Mouse (Mus musculus): Measurements from ENCODE around the gene Mgat4e.
"Not testable (repeated sequence)": the region's sequence is repeated elsewhere in the genome, so short reads cannot be mapped to it uniquely, and the experiment has no call there.

The Mgat4e gene

DNA sequence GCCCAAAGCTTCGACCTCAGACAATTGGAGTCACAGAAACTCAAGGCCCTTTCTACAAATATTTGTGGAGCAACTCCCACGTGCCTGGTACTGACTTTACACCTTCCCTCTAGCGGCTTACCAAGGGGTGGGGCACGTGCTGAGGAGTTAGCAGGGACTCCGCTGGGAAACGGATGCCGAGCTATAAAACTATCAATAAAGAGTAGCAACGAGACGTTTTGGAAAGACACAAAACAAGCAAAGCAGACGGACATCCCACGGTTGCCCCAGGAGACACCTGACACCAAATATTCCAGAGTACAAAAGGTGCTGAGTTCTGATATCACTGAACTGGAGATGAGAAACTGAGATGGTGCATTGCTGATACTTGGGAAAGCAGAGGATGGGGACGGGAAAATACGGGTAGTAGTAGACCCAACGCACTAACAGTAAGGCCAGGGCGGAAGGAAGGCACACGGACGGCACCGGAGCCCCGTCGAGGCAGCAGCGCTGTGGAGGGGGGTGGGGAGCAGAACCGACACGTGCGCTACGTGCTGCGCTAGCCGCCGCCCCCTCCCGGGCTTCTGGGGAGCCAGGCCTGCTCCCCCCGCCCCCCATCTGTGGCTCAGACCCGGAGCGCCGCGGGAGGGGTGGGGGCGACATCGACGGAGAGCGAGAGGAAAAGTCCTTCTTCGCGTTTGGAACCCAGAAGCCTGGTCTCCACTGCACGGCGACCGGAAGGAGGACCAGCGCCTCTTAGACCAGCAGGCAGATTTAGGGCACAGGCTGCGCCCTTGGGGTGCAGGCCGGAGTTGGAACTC, 6.6 kb upstream of the Mgat4e start:
- DNase-seq, result peak; percentile 74 to 83

DNA sequence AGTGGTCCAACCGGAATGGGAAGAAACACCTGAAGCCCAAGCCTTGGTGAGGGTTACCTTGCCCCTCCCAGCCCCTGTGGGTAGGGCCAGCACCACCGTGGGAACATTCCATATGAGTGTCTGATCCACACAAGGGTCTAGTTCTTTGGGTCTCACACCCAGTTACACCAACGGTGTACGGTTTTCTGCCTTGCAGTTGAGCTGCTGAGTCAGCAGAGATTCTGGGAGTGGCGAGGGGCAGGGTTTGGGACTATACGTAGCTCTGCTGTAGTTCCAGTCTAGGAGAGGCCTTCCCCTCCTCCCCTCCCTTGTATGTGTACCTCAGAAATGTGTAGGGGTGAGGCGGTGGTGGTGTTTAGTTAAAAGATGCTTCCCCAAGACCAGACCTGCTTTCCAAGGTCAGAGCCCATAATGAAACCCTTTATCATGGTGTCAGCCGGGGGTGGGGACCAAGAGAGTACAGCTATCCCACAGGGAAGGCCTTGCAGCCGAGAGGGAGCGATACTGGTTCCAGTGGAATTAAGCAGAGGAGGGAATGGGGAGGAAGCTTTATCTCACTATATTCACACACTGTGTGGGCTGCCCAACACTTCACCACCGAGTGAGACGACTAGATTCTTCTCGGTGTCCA, 5.9 kb upstream of the Mgat4e start:
- peak in 1 of 2 experiments; percentile 14 for DNase-seq

DNA sequence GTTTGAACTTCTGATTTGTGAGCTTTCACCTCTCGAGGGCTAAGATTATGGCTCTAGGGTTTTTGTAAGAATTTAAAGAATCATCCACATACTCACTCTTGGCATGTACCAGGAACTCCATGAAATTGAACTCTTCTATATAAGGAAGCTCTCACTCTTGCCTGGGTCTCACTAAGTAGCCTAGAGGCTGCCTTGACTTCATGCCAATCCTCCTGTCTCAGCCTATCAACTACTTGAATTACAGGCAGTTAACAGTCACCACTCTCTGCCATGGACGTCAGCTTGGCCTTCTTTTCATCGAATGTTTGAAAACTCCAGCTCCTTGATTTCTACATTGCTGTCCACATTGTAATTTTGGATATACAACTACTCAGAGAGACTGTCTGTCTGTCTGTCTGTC, 2.9 kb upstream of the Mgat4e start:
- no peak for DNase-seq

DNA sequence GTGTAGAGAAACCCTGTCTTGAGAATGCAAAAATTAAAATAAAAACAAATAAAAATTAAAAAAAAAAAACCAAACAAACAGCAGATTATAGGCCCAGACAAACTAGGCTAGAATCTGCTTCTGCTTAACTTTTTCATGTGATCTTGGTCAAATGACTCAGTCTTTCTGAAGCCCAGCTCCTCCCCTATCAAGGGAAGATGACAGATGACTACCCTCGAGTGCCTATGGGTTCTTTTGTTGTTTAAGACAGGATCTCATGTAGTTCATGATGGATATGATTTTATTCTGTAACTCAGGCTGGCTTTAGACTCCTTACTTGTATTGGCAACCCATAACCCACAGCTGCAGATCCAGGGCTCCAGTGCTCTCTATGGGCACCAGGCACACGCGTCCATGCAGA, 2.4 kb upstream of the Mgat4e start:
- DNase-seq, result no peak

DNA sequence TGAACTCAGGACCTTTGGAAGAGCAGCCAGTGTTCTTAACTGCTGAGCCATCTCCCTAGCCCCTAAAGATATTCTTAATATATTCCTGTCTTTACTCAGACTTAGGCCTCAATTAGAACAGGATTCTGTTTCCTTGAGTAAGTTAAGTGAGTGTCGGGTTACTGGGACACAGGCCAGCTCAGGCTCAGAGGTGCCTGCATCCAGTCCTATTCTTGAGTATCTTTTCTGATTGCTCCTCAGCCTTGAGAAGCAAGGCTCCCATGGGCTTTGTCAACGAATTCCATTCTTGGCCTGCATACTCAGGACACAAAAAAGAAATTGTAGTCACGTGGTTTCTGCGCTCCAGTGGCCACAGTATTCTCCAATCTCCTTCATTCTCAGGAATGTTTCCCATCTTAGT, 1.3 kb downstream of the Mgat4e start:
- DNase-seq, result no peak

DNA sequence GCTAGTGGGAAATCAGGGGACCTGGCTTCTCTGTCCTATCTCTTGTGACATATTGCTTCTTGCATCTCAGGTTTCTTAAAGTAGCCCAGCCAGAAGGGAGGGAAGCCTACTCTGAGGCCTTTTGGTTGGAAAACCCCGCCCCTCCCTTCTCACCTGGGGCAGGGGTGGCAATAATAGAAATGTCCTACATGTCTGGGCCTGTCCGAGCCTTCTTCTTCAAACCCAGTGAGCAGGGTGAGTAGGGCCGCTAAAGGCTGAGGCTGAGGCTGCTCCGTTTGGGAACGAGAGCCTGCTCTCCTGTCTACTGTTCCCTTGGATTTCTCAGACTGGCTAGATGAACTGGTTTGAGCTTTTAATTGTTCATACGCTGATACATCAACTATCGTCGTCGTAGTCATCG, 8.9 kb downstream of the Mgat4e start:
- no peak for DNase-seq

DNA sequence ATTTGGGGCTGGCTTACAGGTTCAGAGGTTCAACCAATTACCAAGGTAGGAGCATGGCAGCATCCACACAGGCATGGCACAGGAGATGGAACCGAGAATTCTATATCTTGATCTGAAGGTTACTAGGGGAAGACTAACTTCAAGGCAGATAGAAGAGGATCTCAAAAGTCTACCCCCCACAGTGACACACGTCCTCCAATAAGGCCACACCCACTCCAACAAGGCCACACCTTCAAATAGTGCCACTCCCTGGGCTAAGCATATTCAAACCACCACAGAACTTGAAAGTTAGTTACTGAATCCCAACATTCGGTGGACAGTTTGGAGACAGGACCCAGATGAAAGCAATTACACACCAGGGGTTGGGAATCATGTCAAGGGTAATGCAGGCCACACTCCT, 14.0 kb downstream of the Mgat4e start:
- no peak for DNase-seq

DNA sequence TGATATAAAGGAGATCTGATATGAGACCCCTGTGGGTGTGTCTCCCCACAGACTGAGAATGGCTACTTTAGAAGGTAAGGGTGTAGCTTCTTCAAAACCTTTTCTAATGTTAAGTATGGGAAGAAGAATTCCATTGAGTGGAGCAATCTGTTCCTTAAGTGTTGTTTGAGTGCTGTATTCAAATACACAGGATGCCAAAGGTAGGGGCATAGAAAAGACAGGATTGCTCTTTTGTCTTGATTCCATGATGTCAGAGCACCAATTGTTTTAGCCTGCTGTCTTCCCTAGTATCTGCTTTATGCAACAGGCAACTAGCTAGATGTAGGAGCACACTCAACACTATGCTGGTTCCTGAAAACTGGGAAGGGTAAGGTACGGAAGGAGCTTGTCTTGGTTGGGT, 14.4 kb downstream of the Mgat4e start:
- no peak for DNase-seq

DNA sequence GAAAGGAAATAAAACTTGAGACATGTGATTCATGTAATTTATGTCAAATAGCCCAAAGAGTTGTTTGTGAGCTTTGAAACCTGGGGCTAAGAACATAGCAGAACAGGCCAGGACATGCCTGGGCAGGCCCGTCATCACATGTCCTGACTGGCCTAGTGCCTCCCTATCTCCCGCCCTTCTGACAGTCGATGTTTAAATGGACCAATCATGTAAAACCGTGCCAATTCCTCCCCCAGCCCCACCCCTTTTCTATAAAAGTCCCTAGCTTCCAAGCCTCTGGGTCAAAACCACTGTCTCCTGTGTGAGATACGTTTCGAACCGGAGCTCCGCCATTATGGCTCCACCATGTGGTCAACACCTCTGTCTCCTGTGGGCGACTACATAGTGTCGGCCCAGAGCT, 15.8 kb downstream of the Mgat4e start:
- not testable (repeated sequence) for DNase-seq

DNA sequence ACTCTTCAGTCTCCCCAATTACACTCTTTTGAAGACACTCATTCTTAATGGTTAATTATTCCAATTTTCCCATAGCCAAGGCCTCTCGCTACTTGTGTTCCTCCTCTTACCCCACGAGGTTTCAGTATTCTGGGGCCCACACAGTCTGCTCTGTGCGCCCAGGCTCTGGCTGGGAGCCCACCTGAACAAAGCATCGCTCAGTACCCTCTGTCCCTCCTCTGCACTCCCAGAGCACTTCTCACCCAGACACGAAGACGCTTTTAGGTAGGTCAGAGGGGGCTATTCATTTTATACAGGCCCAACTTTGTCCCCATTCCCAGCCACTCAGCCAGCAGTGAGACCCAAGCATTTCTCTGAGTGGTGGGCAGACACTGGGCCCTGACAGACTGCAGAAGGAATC, 18.9 kb downstream of the Mgat4e start:
- DNase-seq, result no peak

DNA sequence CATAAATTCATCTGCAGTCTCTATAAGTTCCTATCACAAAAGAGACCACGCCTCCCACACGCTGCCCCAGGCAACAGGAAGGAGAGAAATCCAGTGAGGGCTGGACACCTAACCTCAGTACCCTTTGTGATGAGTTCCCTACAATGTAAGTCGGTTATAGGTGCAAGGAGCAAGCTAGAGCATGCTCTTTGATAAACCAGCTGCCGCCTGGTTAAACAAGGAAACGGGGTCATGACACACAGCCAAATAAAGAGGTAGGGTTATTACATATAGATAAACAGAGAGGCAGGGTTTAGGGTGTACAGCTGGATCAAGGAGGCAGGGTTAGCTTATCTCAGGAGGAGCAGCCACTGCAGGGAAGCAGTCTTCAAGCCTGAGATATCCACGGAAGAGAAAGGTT, 22.7 kb downstream of the Mgat4e start:
- DNase-seq, result no peak

DNA sequence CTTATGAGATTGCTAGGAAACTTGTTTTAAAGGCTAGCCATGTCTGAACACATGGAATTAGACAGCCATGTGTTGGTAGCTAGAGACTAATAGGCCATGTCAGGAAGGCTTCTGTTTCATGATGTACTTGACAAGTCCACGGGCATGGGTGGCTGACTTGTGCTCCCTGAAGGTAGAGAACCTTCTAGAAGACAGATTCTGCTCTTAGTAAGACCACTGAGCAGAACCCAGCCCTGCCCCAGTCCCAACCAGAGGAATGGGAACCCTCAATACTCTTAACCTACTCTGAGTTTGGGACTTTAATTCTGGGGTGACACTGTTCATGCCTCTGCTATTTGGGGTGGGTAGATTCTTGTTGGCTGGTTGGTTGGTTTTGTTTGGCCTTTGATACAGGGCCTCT, 24.5 kb downstream of the Mgat4e start:
- DNase-seq, result no peak

DNA sequence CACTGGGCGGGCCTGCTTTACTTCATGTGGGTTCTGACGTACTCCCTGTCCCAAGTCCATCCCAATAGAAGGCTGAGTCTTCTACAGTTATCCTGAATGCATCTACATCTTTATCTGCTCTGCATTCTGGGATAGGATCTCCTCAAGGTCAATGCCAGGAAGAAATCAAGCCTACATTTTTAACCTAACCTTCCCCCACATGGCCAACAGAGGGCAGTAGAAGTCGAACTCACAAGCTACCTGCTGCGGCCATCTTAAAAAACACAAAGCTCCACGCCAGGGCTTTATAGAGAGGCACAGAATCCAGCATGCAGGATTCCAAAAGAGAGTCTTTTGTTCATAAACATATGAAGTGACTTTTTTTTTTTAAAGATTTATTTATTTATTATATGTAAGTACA, 25.1 kb downstream of the Mgat4e start:
- DNase-seq, result peak in 1 of 2 experiments; percentile 10

DNA sequence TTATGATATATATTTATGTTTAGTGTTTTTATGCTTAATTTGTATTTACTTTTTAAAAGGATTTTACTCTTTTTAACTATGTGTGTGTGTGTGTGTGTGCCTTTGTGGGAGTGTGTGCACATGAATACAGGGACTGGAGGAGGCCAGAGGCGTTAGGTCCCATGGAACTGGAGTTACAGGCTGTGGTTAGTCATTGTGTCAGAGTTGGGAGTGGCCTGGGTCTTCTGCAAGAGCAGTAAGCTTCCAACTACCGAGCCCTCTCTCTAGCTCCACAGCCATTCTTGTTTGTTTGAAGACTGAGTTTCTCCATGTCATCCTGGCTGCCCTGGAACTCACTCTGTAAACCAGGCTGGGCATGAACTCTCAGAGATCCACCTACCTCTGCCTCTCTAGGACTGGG, 27.2 kb downstream of the Mgat4e start:
- DNase-seq, result no peak

DNA sequence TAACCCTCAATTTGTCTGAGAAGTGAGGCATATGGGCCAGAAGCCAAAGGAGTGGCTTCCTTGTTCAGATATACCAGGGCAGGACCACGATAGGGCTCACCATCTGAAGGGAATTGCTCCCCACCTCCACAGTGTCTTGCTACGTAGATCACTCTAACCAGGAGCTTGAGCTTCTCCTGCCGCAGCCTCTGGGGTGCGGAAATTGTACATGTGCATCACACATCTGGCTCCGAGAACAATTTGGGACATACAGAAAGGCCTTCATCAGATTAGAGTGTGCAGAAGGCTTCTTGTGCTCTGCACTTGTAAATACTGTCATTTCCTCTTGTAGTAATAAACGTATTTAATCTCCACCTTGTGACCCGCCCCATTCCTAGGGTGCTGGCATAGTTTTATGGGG, 28.3 kb downstream of the Mgat4e start:
- no peak for DNase-seq

DNA sequence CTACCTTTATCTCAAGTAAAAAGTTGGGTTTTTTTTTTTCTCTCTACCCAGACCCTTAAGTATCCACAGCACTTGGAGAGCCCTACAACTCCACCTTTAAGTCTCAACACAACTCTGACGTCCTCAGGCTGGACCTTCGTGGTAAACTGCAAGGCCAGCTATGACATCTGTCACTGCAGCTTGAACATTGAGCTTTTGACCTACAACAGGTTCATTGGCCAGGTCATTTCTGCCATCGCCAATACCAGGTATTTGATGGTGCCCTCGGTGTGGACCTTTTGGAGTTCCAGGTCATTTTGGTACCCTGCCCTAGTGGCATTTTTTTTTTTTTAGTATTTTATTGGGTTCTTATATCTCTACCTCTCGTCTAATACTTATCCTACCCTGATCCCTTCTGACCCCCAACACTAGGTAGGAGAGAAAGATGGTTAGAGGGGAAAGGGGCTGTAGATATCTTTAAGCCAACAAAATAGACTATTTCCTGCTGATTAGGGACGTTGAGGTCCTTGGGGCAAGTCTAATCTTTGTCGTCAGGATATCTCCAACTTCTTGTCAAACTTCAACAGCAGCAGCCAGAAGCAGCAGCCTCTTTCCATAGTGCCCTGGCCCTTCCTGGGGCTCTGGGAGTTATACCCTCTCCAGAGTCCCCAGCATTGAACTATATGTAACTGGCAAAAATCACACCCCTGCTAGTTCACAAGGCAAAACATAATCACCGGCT, 29.3 kb downstream of the Mgat4e start:
- DNase-seq, result no peak

DNA sequence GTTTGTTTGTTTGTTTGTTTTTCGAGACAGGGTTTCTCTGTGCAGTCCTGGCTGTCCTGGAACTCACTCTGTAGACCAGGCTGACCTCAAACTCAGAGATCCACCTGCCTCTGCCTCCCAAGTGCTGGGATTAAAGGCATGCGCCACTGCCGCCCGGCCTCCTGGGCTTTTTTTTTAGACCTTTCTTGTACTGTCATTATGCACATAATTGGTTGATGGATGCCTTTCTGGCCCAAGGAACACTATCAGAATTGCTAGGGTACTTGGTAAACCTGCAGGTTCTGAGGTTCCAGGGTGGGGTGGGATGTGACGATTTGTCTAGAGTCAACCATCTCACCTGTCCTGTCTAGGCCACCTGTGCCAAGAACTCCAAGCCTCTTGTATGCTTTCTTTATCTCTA, 30.3 kb downstream of the Mgat4e start:
- not testable (repeated sequence) for DNase-seq

DNA sequence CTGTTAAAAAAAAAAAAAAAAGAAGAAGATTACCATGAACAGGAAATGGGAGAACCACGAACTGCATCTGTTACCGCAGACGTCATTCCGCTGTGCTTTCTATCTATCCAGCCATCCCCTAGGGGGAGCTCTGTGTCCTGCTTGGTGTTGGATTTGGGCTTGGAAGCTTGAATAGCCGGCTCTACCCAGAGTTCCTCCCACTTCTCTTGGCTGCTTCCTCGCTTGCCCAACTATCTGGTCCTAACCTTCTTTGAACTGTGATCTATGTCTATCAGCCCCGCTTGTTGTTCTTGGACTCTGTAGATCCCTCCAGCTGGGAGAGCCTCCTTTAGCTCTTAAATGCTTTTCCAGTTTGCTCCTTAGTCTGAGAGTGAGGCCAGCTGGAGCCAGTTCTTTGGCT, 30.8 kb downstream of the Mgat4e start:
- DNase-seq, result peak; percentile 76 to 78

DNA sequence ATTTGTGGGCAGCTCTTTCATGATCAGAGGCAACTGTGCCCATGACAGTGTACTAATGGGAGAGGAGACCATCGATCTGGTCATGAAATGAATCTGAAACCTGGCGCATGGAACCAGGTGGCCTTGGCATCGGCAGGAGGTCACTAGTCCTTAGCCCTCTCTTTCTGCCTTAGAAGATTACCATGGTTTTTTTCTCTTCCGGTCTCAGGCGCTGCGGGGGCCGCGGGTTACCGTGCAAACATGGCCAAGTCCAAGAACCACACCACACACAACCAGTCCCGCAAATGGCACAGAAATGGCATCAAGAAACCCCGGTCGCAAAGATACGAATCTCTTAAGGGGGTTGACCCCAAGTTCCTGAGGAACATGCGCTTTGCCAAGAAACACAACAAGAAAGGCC, 31.6 kb downstream of the Mgat4e start:
- not testable (repeated sequence) for DNase-seq

DNA sequence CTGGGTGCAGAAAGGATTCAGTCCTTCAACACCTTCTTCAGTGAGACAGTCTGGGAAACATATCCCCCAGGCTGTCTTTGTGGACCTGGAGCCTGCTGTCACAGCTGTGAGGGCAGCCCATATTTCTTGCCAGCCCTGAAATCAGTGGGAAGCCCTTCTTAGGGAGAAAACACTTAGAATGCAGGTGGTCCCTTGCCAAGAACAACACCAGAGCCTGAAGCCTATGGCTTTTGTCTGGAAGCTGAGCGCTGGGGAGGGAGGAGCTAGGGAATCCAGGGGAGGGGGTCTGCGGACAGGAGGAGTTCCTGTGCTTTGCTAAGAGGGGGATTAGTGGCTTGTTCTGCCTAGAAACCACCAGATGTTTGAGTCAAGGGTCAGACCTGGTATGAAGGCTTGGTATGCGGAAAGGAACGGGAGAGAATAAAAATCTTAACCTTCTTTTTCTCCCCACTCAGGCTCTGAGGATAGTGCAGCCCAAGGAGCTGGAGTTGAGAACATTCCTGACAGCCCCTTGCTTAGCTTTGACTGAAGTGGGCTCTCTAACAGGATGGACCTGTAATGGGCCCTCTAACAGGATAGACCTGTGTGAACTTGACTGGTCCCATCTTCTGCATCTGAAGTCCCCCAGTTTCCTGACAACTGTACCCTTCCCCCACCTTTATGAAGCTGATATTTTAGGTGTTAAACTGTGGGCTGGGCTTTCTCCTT, 32.8 kb downstream of the Mgat4e start:
- DNase-seq, result no peak

DNA sequence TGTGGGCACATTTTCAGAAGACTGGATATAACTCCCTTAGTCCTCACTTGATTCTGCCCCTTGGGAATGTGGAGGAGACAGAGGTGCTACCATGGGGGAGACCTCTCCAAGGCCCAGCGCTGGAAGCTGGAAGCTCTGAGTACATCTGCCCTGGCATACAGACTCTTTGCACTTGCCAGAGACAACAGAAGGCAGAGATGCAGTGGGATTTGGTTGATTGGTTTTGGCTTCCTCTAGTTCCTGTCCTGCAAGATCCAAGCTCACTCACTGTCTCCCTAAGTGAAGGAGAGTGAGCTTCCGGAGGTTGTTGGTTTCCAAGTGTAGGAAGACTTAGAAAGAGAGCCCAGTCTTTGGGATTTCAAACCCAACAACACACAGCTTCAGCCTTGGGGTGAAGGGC, 33.6 kb downstream of the Mgat4e start:
- DNase-seq, result no peak

DNA sequence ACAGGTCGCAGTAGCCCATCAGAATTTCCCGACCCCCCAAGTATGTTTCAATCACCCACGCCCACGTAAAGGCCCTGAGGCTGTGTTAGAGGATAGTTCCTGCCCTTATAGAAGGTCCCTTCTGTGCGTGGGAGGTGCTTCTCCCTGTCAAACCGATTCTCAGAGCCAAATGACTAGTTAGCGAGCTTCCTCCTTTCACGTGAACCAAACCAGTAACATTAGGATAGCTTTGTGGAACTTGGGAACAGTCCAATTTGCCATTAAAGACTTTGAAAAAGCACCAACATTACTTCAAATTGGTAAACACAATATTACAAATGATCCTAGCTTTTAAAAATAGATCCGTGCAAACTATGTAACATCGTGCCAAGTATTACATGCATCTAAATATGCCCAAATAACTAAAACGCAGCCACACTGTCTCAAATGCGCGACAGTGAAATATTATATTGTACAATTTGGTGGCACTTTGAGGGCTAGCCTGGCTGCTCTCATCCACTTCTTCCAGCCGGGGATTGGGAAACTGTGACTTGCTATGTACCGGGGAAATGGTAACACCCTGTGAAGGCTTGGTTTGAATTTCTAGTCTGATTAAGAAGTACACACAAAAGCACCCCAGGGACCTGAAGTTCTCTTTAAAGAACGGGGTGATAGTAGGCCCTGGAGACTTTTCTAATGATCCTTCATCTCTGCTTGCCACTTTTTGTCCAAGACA, 35.4 kb downstream of the Mgat4e start:
- no peak for DNase-seq

Measured in thymus, postnatal 36 days (tissue).